Mouse (Mus musculus) liver, postnatal 0 days (tissue): ENCODE data around the gene Ccer2.

ENCODE experiments used
- CTCF ChIP-seq: sonication (generic); IDR thresholded peaks from 2 replicates; pipeline ENCODE4 v1.5.1; 2016; ENCODE audit warnings: antibody characterized with exemption, low read depth
- EP300 ChIP-seq: IDR thresholded peaks from 2 replicates; pipeline ENCODE4 v1.6.1; 2016; ENCODE audit warnings: antibody characterized with exemption, low read depth, mild to moderate bottlenecking

DNA sequence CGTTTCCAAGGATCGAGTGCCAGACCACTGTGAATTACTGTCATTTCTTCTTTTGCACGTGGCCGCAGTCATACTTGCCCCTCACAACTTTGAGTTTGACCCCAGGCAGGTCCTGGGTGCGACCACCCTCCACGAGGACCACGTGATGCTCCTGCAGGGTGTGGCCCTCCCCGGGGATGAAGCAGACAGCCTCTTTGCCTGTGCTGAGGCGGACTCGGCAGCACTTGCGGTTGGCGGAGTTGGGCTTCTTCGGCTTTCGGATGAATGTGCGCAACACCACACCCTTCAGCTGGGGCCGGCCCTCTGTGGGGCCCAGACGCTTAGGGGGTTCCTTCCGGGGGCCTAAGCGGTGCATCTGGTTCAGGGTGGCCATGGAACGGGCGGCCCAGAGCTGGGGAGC lies 16.1 kb upstream of the Ccer2 start:
- no peak for TF ChIP-seq CTCF
- TF ChIP-seq EP300, result no peak
